Mouse (Mus musculus) small intestine, adult 2 months (tissue): ENCODE results near the gene Il16. TPM values are rescaled to one million over a fixed set of nuclear protein-coding genes. Genes with fewer than 3 reads are reported as not detected.

Experiments used
- H3K27ac ChIP-seq: fragments of 200-500 bp; 2 replicates; pipeline ENCODE4 v1.5.1; 2012; ENCODE audit warnings: low read depth, low read length, control low read depth, inconsistent platforms; ENCODE audit not compliant: insufficient read depth
- H3K27me3 ChIP-seq: fragments of 200-500 bp; 2 replicates; pipeline ENCODE4 v1.6.1; 2012; ENCODE audit warnings: mild to moderate bottlenecking, moderate library complexity, low read length, inconsistent platforms; ENCODE audit not compliant: control insufficient read depth, insufficient read depth
- H3K36me3 ChIP-seq: fragments of 200-500 bp; 2 replicates; pipeline ENCODE4 v1.6.1; 2012; ENCODE audit warnings: mild to moderate bottlenecking, low read length, control low read depth, inconsistent platforms; ENCODE audit not compliant: control insufficient read depth, insufficient read depth
- H3K4me1 ChIP-seq: fragments of 200-500 bp; 2 replicates; pipeline ENCODE4 v1.6.1; 2012; ENCODE audit warnings: low read length, inconsistent platforms, mixed read lengths; ENCODE audit not compliant: control insufficient read depth, insufficient read depth, insufficient read length
- H3K4me3 ChIP-seq: fragments of 200-500 bp; 2 replicates; pipeline ENCODE4 v1.5.1; 2012; ENCODE audit warnings: low read depth, mild to moderate bottlenecking, control low read depth, inconsistent platforms, low read length, moderate library complexity
- CTCF ChIP-seq: fragments of 200-500 bp; IDR thresholded peaks from 2 replicates; pipeline ENCODE4 v1.5.1; 2012; ENCODE audit warnings: low read depth, mild to moderate bottlenecking, control low read depth, inconsistent platforms, low read length, moderate library complexity, mixed read lengths; ENCODE audit not compliant: insufficient replicate concordance, insufficient read length; ENCODE audit errors: extremely low read depth
- POLR2A ChIP-seq: fragments of 200-500 bp; IDR thresholded peaks from 2 replicates; pipeline ENCODE4 v1.6.1; 2012; ENCODE audit warnings: low read depth, mild to moderate bottlenecking, control low read depth, inconsistent platforms, low read length, moderate library complexity
- WGBS: fragments of 180-500 bp; shearing (Covaris S2); methylation state at CpG from one replicate; pipeline ENCODE4 v1.1.7; 2018; 5-methylcytosine and 5-hydroxymethylcytosine counted together
- polyA plus RNA-seq: library from polyadenylated mRNA; depleted of rRNA; stranded (reverse); fragments of >200 nt; gene quantifications from 2 replicates; pipeline ENCODE4 v1.2.3, GENCODE M21; 2012

Gene Il16
- polyA plus RNA-seq, 1 experiment, result 6.3 TPM

DNA sequence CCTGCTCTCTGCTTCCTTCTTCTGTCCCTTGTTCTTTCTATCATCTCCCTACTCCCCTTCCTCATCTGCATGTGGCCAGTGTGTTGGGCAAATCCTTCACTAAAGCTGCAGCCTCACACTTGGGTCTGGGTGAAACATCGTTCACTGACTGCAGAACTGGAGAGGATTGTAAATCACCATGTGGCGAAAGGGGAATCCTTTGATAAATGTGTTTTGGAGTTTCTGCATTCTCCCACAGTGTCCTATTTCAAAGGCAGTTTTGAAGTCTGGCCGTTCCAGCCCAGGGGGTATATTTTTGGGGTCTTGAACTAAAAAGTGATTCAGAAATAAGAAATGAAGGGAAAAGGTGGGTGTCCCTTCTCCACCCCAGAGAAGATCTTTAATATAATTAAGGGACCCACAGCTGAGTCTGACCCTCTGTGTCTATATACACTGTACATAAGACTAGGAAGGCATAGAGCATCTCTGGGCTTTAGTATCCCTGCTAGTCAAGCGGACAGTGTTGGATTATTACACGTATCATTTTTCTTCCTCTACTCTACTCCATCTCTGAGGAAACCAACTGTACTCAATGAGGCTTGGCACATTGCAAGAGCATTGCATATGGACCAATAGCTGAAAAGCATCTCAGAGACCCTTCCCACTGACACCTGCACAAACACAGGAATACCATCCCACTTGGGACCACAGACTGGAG lies 18.4 kb downstream of the Il16 start:
- Histone ChIP-seq H3K36me3 (no peaks in the 10 kb centered on the region), H3K4me1 (no peaks in the 10 kb centered on the region), H3K4me3 (no peak overlapping the region), H3K27ac (no peak overlapping the region), H3K27me3 (no peaks in the 10 kb centered on the region)
- TF ChIP-seq CTCF (no peak), POLR2A (no peak)
- WGBS, result 80% methylated on average over 5 of the region's 5 CpGs

DNA sequence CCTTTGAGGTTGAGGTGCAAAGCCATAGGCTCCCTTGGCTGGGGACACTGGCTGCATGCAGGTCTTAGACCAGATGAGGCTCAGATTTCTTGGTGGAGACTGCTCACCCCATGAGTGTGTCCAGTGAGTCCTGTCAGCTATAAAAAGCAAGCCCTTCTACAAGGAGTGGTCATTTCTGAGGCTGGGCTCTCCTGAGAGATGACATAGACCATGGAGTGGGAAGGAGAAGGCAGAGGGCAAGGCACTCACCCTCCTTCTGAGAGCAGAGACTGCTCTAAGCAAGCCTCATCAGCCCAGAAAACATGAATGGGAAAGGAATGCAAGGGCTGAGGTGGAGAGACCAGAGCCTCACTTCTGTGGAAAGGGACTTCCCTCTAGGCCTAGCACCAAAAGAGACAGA lies 19.7 kb downstream of the Il16 start:
- Histone ChIP-seq H3K4me1 (no peaks in the 10 kb centered on the region), H3K27me3 (no peaks in the 10 kb centered on the region), H3K4me3 (no peak overlapping the region), H3K36me3 (no peaks in the 10 kb centered on the region), H3K27ac (no peak overlapping the region)
- TF ChIP-seq POLR2A (no peak), CTCF (no peak)

DNA sequence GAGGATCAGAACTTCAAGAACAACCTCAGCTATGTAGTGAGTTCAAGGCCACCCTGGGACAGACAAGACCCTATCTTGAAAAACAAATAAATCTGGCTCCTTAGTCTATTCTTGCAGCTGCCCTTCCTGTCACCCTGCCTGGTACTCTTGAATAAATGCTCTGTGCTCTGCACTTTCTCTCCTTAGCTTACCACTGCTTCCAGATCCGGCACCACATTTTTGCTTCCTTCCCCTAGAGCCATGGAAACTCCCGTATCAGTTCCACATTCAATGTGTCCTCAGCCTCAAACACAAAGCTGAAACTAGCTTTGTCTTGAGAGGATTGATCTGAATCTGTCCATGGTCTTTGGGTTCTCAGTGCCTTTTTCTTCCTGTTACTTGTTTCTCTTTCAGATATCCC lies 21.0 kb downstream of the Il16 start:
- no peak overlapping the region for H3K27ac ChIP-seq
- H3K27me3 ChIP-seq, result no peaks in the 10 kb centered on the region
- WGBS, result 55% methylated on average over 2 of the region's 2 CpGs
- H3K36me3 ChIP-seq, result no peaks in the 10 kb centered on the region
- TF ChIP-seq CTCF, result no peak
- no peak for TF ChIP-seq POLR2A
- H3K4me1 ChIP-seq, result 0 out of 2 replicates have a peak, but pooled peaks cover 2% of the 10 kb centered on the region
- no peak overlapping the region for H3K4me3 ChIP-seq

DNA sequence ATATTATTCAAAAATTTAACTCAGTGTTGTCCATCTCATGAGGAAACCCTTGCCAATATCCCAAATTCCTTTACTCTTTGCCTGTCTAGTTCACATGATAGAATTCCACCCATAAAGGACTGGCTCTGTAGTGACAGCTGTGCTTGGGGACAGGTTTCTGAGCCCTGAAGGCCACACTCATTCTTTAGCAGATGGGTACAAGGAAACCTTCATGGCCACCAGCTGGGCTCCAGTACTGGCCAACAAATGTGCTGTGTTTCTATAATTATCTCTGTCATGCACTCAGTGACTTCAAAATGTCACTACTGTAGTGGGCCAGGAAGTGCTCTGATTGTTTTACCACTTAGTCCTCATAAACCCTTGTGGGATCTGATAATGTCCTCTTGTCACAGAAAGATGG lies 21.6 kb downstream of the Il16 start:
- Histone ChIP-seq H3K4me3 (no peak overlapping the region), H3K36me3 (no peaks in the 10 kb centered on the region), H3K27me3 (no peaks in the 10 kb centered on the region), H3K27ac (no peak overlapping the region), H3K4me1 (0 out of 2 replicates have a peak, but pooled peaks cover 2% of the 10 kb centered on the region)
- TF ChIP-seq CTCF (no peak), POLR2A (no peak)

DNA sequence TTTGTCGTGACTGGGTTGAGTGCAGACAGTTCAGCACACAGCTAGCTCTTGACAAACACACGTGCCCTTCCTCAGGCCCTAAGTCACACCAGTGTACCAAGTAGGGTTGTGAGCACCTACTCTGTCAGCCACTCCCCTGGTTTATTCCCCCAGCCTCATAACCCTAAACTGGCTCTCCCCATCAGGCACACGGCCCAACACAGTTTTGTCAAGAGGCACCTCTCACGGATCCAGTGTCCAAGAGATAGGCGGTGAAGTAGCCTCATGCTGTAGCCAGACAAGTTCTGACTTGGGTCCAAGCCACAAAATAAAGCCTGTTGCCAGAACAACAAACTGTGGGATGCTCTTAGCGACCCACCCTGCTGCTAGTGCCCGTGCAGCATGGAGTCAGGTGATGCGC lies 22.3 kb downstream of the Il16 start:
- Histone ChIP-seq H3K4me3 (no peak overlapping the region), H3K27ac (no peak overlapping the region), H3K36me3 (no peaks in the 10 kb centered on the region), H3K27me3 (no peaks in the 10 kb centered on the region), H3K4me1 (0 out of 2 replicates have a peak, but pooled peaks cover 2% of the 10 kb centered on the region)
- 77% methylated on average over 8 of the region's 8 CpGs for WGBS
- TF ChIP-seq POLR2A, result no peak
- TF ChIP-seq CTCF, result no peak

DNA sequence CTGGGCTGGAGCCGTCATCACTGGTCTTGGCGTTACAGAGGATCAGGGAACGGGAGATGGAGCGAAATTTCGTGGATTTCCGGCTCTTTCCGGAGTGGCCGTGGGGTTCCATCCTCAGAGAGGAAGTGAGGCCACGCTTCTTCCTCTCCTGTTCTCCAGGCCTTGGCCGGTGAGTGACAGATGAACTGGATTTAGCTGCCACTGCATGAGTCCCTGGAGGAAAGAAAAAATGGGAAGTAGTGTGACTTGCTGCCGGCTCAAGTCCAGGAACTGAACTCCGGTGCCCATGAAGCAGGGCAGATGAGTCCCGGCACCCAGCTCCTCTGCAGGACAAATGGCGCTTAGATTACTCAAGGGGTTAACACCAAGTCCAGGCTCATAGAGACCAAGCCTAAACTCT lies 23.0 kb downstream of the Il16 start:
- 79% methylated on average over 14 of the region's 14 CpGs for WGBS

DNA sequence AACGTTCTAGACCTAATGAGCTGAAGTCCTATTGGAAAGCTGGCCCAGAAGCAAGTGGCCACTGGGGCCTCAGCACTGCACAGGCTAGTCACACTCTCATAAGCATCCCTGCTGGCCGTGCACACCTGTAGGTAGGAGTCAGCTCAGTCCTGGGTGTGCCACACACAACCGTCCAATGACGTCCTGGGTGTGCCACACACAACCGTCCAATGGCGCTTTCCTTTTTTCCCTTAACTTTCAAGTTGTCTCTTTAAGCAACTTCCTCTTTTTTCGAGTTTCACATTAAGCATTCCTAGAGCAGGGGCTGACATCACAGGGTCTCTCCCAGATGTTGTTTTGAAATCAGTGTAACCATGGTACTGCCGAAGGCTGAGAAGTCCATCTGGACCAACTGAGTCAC lies 25.3 kb downstream of the Il16 start:
- Histone ChIP-seq H3K27ac (no peak overlapping the region), H3K36me3 (no peaks in the 10 kb centered on the region), H3K4me1 (0 out of 2 replicates have a peak, but pooled peaks cover 2% of the 10 kb centered on the region), H3K27me3 (no peaks in the 10 kb centered on the region), H3K4me3 (no peak overlapping the region)
- WGBS, result 59% methylated on average over 8 of the region's 8 CpGs
- no peak for TF ChIP-seq CTCF
- no peak for TF ChIP-seq POLR2A

More for the DNA sequence above, 23.0 kb downstream of the Il16 start:
- no peaks in the 10 kb centered on the region for H3K27me3 ChIP-seq
- no peak overlapping the region for H3K27ac ChIP-seq
- TF ChIP-seq CTCF, result no peak
- H3K4me1 ChIP-seq, result 0 out of 2 replicates have a peak, but pooled peaks cover 2% of the 10 kb centered on the region
- no peak overlapping the region; the same call in 1 of the 2 replicates for H3K4me3 ChIP-seq
- no peaks in the 10 kb centered on the region for H3K36me3 ChIP-seq
